Mouse (Mus musculus) intestine, postnatal 0 days (tissue): ENCODE data around the gene Pyroxd1. TPM values are rescaled to one million over a fixed set of nuclear protein-coding genes. Genes with fewer than 3 reads are reported as not detected.

Experiments used
- ATAC-seq: fragments of 200-750 bp; cut with Nextera tagmentation; 2 replicates; pipeline ENCODE4 v1.8.0; 2017; ENCODE audit warnings: mild to moderate bottlenecking, moderate TSS enrichment, moderate library complexity
- H3K27ac ChIP-seq: fragments of 300-500 bp; sonication (generic); 2 replicates; pipeline ENCODE4 v1.5.1; 2014; ENCODE audit warnings: mild to moderate bottlenecking, low read depth, low read length, moderate library complexity
- H3K27me3 ChIP-seq: fragments of 300-500 bp; sonication (generic); replicated peaks from 2 replicates; pipeline ENCODE4 v1.6.1; 2014; ENCODE audit warnings: low read length, mixed read lengths; ENCODE audit not compliant: control insufficient read depth, insufficient read depth
- H3K36me3 ChIP-seq: fragments of 300-500 bp; sonication (generic); 2 replicates; pipeline ENCODE4 v1.6.1; 2014; ENCODE audit warnings: mild to moderate bottlenecking, moderate library complexity; ENCODE audit not compliant: control insufficient read depth, insufficient read depth
- H3K4me1 ChIP-seq: fragments of 300-500 bp; sonication (generic); replicated peaks from 2 replicates; pipeline ENCODE4 v1.6.1; 2014; ENCODE audit warnings: antibody characterized with exemption, low read length, mixed read lengths; ENCODE audit not compliant: control insufficient read depth, insufficient read depth
- H3K4me2 ChIP-seq: fragments of 300-500 bp; sonication (generic); replicated peaks from 2 replicates; pipeline ENCODE4 v1.6.1; 2014; ENCODE audit warnings: low read depth, mild to moderate bottlenecking, moderate library complexity
- H3K4me3 ChIP-seq: fragments of 300-500 bp; sonication (generic); 2 replicates; pipeline ENCODE4 v1.5.1; 2014; ENCODE audit warnings: low read depth, low read length
- H3K9ac ChIP-seq: fragments of 300-500 bp; sonication (generic); 2 replicates; pipeline ENCODE4 v1.6.1; 2014; ENCODE audit warnings: mild to moderate bottlenecking, low read depth, low read length
- H3K9me3 ChIP-seq: fragments of 300-500 bp; sonication (generic); 2 replicates; pipeline ENCODE4 v1.6.1; 2016; ENCODE audit warnings: mixed run types; ENCODE audit not compliant: control insufficient read depth
- CTCF ChIP-seq: sonication (generic); IDR thresholded peaks from 2 replicates; pipeline ENCODE4 v1.5.1; 2016; ENCODE audit warnings: low read depth, mild to moderate bottlenecking, control low read depth, antibody characterized with exemption, moderate library complexity
- WGBS: fragments of 180-500 bp; shearing (Covaris S2); extraction: QIAGEN DNeasy Blood & Tissue Kit; methylation state at CpG from one replicate; pipeline ENCODE4 v1.1.7; 2014; 5-methylcytosine and 5-hydroxymethylcytosine counted together
- polyA plus RNA-seq: library from polyadenylated mRNA; unstranded; fragments of >200 nt; fragmentation: Nextera tagmentation; extraction: Ambion mirVana; gene quantifications from 2 replicates; pipeline ENCODE4 v1.2.1, GENCODE M21; 2015

Gene Pyroxd1
- 16.2 and 16.6 TPM in 2 replicates for polyA plus RNA-seq

- peak within 1 kb of the TSS; percentile 72 for H3K9ac ChIP-seq
- TF ChIP-seq CTCF, result peak; percentile 5; the same call in 1 of the 2 replicates
- H3K9me3 ChIP-seq, result no peaks in the 10 kb centered on the region
- peaks cover 19% of the 10 kb centered on the region; the same call in 1 of the 2 replicates for H3K36me3 ChIP-seq
- H3K27ac ChIP-seq, result peak within 1 kb of the TSS; percentile 83
- H3K4me2 ChIP-seq, result peak within 1 kb of the TSS; percentile 66
- no peaks in the 10 kb centered on the region for H3K4me1 ChIP-seq
- ATAC-seq, result peak; percentile 93
- WGBS, result under 1% methylated on average over 48 of the region's 48 CpGs
- H3K27me3 ChIP-seq, result no peaks in the 10 kb centered on the region
- H3K4me3 ChIP-seq, result peak within 1 kb of the TSS; percentile 91
Measured at GRCm38 (mm10) chr6:142345440-142346038, at the start of gene Pyroxd1. Gene Pyroxd1, plus strand, starts transcription at chr6:142345654.

- no peak for ATAC-seq
- no peak within 1 kb of the TSS for H3K4me2 ChIP-seq
- no peaks in the 10 kb centered on the region for H3K4me1 ChIP-seq
- no peak within 1 kb of the TSS for H3K9ac ChIP-seq
- H3K9me3 ChIP-seq, result no peaks in the 10 kb centered on the region
- H3K27ac ChIP-seq, result no peak within 1 kb of the TSS
- H3K4me3 ChIP-seq, result no peak within 1 kb of the TSS
- no peaks in the 10 kb centered on the region for H3K36me3 ChIP-seq
- WGBS, result 49% methylated on average over 4 of the region's 4 CpGs
- no peaks in the 10 kb centered on the region for H3K27me3 ChIP-seq
- TF ChIP-seq CTCF, result no peak
Measured at GRCm38 (mm10) chr6:142298098-142298497, 47.4 kb upstream of the Pyroxd1 start, which contains the start of gene Iapp. Gene Iapp, plus strand, starts transcription at chr6:142298423.

GRCm38 (mm10) chr6:142305076-142305475 is 40.4 kb upstream of the Pyroxd1 start:
- ATAC-seq, result no peak

GRCm38 (mm10) chr6:142314285-142314684 is 31.2 kb upstream of the Pyroxd1 start:
- TF ChIP-seq CTCF, result no peak
- no peak overlapping the region for H3K4me2 ChIP-seq
- no peak for ATAC-seq
- no peak overlapping the region for H3K27ac ChIP-seq
- H3K27me3 ChIP-seq, result no peaks in the 10 kb centered on the region
- H3K9me3 ChIP-seq, result peaks cover 2% of the 10 kb centered on the region; the same call in 1 of the 2 replicates
- no peaks in the 10 kb centered on the region for H3K4me1 ChIP-seq
- H3K4me3 ChIP-seq, result no peak overlapping the region
- H3K9ac ChIP-seq, result no peak overlapping the region
- H3K36me3 ChIP-seq, result no peaks in the 10 kb centered on the region
- WGBS, result 80% methylated on average over 5 of the region's 5 CpGs

More at GRCm38 (mm10) chr6:142305076-142305475, 40.4 kb upstream of the Pyroxd1 start:
- Histone ChIP-seq H3K4me1 (no peaks in the 10 kb centered on the region), H3K9ac (no peak overlapping the region), H3K36me3 (no peaks in the 10 kb centered on the region), H3K27me3 (no peaks in the 10 kb centered on the region), H3K4me2 (no peak overlapping the region), H3K27ac (no peak overlapping the region), H3K9me3 (peaks cover 2% of the 10 kb centered on the region; the same call in 1 of the 2 replicates), H3K4me3 (no peak overlapping the region)
- TF ChIP-seq CTCF, result no peak

- Histone ChIP-seq H3K27ac (no peak overlapping the region), H3K4me1 (no peaks in the 10 kb centered on the region), H3K9me3 (no peaks in the 10 kb centered on the region), H3K9ac (no peak overlapping the region), H3K4me3 (no peak overlapping the region), H3K27me3 (no peaks in the 10 kb centered on the region), H3K4me2 (no peak overlapping the region), H3K36me3 (no peaks in the 10 kb centered on the region)
- ATAC-seq, result no peak
- TF ChIP-seq CTCF, result no peak
Measured at GRCm38 (mm10) chr6:142317106-142317505, 28.3 kb upstream of the Pyroxd1 start.

GRCm38 (mm10) chr6:142322881-142323280 is 22.6 kb upstream of the Pyroxd1 start, which contains the start of gene Slco1a5:
Gene Slco1a5, minus strand, starts transcription at chr6:142322981.
- no peak for TF ChIP-seq CTCF
- no peaks in the 10 kb centered on the region for H3K9me3 ChIP-seq
- H3K4me3 ChIP-seq, result no peak within 1 kb of the TSS
- WGBS, result 20% methylated on average over 4 of the region's 4 CpGs
- no peak for ATAC-seq
- no peak within 1 kb of the TSS for H3K27ac ChIP-seq
- no peaks in the 10 kb centered on the region for H3K4me1 ChIP-seq
- H3K9ac ChIP-seq, result no peak within 1 kb of the TSS
- no peak within 1 kb of the TSS for H3K4me2 ChIP-seq
- H3K36me3 ChIP-seq, result no peaks in the 10 kb centered on the region
- H3K27me3 ChIP-seq, result no peaks in the 10 kb centered on the region
